Mouse (Mus musculus) urinary bladder, adult 18-20 months (tissue): ENCODE measurements around the gene Ppp2r5c.

ENCODE experiments used
- DNase-seq, 2 experiments: peaks; one replicate each; pipeline ENCODE4 v3.0.0; 2022; ENCODE audit warnings: low spot score in 2 of 2, mixed read lengths in 2 of 2

Ppp2r5c gene

DNA sequence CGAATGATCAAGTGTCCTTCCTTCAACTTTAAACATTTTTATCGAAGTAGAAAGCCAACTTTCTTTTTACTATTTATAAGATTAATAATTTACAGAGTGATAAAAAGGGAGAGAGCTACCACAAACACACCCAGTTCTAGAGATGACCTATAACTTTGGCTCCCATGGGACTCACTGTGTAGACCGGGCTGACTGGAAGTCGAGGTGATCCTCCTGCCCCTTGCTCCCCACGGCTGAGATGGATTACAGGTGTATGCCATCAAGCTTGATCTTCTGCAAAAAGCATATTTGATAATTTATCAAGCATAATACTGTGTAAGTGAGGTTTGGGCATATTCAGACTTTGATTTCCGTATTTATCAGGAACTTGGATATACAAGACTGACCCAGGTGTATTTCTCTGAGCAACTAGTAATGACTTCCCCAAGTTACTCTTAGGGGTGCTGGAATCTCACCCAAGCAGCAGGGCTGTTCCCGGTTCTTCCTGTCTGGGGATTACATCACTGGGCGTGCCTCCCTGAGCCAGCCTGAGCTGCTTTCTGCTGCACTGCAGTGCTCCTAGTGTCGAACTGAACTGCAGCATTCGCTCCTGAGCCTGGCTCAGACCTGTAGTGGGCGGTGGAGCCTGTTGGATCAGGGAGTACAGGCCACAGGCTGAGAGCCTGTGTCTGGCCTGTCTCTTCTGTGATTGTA lies 161.7 kb downstream of the Ppp2r5c start:
- peak; percentile 48 to 73 for DNase-seq

DNA sequence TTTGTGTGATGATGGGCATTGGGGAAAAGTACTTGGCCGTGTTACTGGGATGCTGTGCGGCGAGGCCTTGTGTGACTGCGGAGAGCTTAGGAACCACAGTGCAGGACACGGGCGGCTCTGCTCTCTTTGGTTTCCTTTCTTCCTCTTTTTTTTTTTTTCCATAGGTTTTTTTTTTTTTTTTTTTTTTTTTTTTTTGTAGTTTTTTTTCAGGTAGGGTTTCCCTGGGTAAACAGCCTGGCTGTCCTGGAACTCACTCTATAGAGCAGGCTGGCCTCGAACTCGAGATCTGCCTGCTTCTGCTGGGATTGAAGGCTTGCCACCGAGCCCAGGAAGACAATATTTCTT lies 162.2 kb downstream of the Ppp2r5c start:
- no peak for DNase-seq

DNA sequence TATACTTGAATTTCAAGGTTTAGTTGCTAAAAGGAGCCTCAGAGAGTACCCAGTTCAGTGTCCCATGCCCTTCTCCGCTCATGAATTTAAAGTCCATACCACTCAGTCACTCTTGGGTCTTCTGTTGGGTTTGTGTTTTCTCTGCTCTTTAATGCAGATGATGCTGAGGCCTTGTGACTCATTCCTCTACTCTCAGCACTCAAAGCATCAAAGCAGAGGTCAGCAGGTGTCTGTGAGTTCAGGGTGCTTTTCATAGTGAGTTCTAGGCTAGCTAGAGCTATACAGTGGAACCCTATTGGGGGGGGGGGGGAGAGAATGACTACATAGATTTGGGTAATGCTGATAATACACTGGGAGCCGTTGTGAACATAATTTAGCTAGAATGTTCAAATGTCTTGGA lies 163.8 kb downstream of the Ppp2r5c start:
- no peak for DNase-seq

DNA sequence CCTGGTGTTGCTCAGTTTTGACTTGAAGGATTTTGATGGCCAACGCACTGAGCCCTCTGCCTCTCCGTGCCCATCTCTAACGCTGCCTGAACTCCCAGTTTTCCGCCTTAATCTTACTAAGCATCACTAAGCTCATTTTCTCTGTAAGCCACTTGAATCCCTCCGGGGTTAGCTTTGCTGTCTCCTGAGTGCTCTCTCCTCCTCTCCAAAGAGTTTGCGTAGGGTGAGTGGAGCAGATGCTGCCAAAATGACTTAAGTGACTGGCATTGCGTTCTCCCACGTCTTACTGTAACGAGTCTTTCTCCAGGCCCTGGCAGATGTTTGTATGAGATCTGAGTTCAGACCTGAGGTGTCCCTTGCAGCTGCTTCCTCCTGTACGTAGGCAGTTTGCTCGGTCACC lies 183.1 kb downstream of the Ppp2r5c start:
- no peak for DNase-seq
